Mouse (Mus musculus): ENCODE measurements at regions not wholly inside any gene's neighbourhood (a gene's known extent, or its start where the extent isn't known, plus 50 kb on each side); places are given as distances from the start of the nearest gene placed in this dataset.

GRCm38 (mm10) chr7:121214181-121214580 lies 132.7 kb downstream of the Otoa start:
- DNase-seq: no peak

GRCm38 (mm10) chr7:121215032-121215431 lies 133.6 kb downstream of the Otoa start:
- DNase-seq: no peak

GRCm38 (mm10) chr7:121215735-121216134 lies 134.3 kb downstream of the Otoa start:
- DNase-seq: no peak

DNA sequence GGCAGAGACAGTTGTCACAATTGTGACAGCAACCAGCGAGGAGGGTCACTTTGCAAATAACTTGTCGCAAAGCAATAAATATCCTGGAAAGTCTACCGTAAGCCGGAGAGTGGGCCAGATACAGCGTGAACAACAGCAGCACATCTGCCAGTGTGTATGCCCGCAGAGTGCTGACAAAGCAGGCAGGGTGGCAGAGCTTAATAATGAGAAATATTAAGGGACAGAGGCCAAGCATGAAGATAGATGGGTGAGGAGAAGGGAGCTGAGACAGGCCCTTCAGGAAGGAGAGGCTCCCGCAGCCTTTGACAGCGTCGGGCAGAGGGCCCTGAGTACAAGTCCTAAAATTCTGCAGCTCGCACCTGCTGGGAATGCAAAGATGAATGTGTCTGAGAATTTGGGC lies 136.6 kb downstream of the Otoa start:
- no peak for DNase-seq

DNA sequence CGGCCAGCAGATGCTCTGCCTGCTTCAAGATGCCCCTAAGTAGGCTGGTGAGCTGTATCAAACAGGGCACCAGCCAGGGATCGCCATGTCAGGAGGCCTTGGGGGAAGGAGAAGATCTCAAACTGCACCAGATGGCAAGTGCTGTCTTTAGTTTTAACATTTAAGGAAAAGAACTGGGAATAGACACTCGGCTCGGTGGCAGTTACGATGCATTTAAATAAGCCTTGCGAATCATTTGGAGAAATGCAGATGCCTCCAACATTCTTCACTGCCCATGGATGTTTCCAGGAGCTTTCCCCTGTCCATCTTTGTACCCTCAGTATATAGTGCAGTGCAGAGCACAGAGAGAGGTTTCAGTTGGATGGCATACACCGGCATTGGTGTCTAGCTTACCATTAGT lies 139.7 kb downstream of the Otoa start:
- no peak for DNase-seq

DNA sequence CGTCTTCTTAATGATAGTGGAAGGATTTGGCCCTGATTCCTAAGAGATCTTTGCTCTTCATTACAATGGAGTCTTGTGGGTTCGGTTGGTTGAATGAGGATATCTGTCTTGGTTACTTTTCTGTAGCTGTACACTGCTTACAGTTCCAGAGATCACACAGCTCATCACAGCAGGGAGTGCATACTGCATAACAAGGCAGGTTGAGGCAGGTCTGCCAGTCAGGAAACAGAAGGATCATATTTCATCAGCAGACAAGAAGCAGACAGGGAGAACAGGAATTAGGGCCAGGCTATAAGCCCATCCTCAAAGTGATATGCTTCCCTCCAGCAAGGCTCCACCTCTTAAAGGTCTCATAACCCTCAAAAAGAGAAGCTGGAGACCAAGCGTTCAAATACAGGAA lies 150.4 kb downstream of the Otoa start:
- no peak for DNase-seq

- no peak for DNase-seq
Observed at GRCm38 (mm10) chr7:121234831-121235230, 153.4 kb downstream of the Otoa start.

- no peak for DNase-seq
Observed at GRCm38 (mm10) chr7:121239731-121240130, 151.9 kb upstream of the Hs3st2 start.

DNA sequence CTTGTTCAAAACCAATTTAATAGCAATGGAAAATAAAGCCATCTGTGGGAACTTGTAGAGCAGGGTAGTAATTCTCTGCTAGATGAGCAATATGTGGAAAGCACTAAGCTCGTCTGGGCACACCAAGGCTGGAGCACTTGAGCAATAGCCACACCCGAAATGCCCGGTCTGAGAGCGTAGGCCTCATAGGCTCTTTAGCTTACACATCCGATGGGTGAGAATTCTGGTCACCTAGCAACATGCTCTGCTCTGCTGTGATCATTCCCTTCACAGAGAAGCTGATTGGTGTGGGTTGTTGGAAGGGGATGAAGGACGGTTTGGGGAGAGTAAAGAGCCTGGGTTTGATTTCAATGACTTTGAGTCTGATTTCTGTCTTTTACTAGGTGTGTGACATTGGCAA lies 143.8 kb upstream of the Hs3st2 start:
- no peak for DNase-seq

GRCm38 (mm10) chr7:121257466-121257865 lies 134.2 kb upstream of the Hs3st2 start:
- no peak for DNase-seq

GRCm38 (mm10) chr7:121258826-121259496 lies 132.7 kb upstream of the Hs3st2 start:
- DNase-seq: peak; percentile 3

DNA sequence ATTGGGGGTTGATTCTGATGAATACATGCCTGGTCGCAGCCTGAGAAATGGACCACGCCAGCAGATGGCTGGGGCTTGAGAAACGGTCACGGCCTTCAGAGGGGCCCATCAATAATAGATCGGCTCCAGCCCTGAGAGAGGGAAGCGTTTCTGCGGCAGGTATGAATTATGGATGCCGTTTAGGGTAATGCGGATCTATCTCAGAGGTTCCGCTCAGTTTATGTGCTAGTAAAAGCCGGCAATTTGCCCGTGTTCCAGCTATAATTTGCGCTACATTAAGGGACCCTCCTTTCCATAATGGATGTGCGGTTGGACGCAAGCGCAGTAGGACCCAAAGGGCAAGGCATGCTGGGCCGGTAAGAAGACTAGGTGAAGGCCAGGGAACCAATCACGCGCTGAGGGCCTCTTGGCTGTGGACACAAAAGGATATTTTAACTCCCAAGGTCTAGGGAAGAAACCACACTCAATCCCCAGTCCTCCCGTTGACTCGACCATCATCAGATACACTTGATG lies 132.1 kb upstream of the Hs3st2 start:
- no peak for DNase-seq

- DNase-seq: no peak
Observed at GRCm38 (mm10) chr7:121269358-121269757, 122.3 kb upstream of the Hs3st2 start.

DNA sequence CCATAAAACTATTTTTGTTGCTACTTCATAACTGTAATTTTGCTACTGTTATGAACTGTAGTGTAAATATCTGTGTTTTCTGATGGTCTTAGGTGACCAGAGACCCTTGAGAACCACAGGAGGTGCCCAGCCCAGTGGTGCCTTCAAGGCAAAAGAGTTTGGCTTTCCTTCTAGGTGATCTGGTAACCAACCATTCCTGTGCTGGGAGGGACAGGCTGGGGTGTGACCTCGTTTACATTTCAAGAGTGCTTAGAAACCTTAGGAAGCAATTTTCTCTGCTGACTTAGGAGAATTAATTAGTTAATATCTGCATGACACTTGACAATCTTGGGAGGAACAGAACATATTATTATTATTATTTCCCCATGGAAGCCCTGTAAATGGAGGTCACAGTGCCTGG lies 111.1 kb upstream of the Hs3st2 start:
- DNase-seq: no peak

DNA sequence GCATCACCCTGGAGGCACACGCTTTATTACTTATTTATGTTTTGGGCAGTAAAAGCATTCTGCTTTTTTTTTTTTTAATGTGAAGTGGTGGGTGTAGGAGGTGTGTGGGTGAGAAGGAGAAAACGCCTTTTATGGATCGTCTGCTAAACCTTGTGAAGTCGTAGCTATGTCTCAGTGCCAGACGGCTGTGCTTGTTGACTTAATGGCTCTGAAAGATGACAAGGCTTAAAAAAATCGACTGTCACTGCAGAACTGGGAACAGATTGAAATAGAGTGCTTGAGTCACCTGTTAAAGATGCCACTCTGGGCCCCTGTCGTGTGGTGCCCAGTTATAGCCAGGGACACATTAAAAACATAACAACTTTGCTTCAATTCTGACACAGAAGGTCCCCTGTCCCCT lies 109.5 kb upstream of the Hs3st2 start:
- no peak for DNase-seq

- no peak for DNase-seq
Observed at GRCm38 (mm10) chr7:121289737-121290136, 101.9 kb upstream of the Hs3st2 start.

DNA sequence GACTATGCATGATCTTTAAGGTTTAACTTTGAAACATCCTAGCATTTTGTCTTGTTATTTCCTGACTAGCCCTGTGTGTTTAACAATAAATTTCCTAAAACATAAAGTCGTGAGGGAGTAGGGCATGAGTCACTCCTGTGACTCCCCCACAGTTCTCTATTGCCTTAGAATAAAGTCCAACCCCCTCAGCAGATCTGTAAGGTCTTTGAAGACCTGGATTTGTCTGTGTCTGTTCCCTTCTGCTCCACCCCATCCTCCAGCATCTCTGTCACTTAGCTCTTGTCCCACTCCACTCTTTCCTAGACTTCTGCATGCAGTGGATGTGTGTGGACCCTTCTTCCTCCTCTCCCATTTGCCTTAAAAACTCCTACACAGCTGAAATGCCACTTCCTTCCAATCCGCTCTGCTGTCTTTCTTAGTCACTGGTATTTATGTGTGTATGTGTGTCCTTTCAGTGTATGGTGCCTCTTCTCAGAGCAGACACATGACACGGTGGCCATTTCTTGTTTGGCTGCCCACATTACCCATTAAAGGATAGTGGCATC lies 95.4 kb upstream of the Hs3st2 start:
- no peak for DNase-seq

DNA sequence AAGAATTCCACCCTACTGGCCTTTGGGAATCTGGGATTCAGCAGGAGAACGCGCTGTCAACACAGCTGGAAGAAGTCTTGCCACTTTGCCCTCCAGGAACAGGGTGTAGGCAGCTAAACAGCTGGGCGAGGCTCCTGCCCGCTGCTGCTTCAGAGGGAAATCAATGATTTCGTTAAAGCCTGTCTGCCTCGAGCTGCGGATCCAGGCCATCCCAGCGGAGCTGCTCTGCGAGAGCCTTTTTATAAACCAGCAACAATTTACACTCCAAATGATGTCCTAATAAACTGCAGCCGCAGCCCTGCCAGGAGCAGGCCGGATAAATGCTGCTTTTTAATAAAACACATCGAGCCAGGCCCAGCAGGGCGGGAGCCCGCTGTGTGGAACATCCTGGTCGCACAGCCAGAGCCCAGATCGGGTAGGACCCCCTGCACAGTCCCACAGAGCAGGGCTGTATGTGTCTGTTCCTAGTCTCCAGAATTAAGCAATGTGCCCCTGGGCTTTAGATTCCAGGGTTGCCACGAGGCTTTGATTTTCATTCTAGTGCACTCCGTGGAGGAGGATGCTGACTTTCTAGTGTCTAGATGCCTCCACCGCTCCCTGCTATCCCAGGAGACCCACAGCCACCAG lies 78.6 kb upstream of the Hs3st2 start:
- DNase-seq: peak; percentile 1

GRCm38 (mm10) chr7:121314521-121314920 lies 77.1 kb upstream of the Hs3st2 start:
- DNase-seq: no peak

DNA sequence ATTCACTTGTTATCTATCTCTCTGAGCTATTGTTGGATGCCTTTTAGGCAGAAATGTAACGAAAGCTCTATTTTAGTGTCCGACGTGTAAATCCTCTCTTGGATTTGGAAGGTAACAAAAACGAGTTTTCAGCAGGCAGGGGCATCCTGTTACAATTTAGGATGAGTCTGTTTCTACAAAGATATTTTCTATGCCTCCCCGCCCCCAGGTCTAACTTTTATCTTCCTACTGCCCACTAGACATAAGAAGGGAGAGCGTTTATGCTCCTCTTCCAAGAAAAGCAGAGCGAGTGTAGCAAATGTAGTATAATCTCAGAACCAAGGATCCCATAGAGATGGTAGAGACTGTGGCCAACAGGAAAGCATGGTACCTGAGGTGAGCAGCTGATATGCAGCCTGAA lies 62.4 kb upstream of the Hs3st2 start:
- DNase-seq: no peak

DNA sequence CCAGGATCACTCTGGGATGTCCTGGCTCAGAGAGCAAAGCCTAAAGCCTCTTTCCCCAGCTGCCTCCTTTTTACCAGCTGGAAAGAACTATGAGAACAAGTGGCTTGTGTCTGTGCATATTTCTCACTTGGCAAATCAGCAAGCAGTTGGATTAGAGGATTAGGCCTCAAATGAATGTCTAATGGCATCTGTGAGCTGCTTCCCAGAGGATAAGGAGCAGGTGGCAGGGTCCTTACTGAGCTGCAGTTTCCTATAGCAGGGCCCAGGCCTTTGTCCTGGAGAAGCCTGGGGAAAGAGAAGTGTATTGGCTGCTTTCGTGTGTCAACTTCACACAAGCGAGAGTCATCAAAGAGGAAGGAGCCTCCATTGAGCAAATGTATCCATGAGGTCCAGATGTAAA lies 59.1 kb upstream of the Hs3st2 start:
- DNase-seq: no peak

DNA sequence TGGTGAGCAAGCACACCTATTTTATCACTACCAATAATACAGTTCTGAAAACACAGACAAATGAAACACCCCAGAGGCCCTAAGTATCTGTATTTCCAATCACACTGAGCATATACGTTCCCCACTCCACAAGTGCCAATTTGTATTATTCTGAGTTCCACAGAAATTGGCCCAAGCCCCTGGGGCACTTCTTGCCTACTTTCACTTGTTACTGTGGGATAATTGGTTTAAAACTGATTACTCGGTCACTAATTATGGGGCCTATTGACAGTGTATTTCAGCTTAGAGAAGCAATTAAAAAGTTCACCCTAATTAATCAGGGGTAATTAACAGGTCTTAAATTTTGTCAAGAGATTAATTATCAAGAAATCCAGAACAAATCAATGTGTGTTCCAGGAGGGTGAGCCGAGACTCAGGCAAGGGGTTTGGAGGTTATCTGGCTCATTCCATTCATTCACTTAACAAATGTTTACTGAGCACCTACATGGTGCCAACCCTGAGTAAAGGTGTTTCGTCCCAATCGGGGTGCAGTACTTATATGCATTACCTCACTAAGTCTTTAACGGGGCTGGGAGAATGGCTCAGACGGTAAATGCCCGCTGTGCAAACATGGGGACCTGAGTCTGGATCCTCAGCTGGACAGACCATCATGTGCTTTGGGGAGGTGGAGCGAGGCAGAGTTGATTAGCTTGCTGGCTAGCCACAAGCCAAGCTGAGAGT lies 56.1 kb upstream of the Hs3st2 start:
- DNase-seq: no peak

DNA sequence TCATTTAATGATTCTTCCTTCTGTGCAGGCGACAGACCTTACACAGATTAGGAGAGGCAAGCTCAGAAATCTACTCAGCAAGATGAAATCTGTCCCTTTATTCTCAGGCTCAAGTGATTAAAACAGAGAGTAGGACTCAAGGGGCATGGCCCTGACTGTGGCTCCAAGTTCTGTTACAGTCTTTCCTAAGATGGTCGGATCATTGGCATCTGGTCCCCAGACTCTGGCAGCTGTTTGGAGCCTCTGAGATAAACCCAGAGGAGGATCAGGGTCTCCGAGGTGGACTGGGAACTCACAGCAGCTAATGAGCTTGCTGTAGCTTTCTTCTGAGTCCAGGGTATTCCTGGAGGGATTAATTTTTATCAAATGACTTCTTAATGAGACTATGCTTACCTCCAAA lies 51.7 kb upstream of the Hs3st2 start:
- DNase-seq: no peak

Data from cerebellum, adult 9-10 months (tissue).